Mouse (Mus musculus): ENCODE results near the gene Tll1.

Gene Tll1

GRCm38 (mm10) chr8:64206024-64206385 is at the start of gene Tll1:
Tll1 (minus strand) TSS chr8:64206271.
- no peak for DNase-seq (ENCODE audit: low read depth, low spot score)

GRCm38 (mm10) chr8:64238645-64239044 is 32.6 kb upstream of the Tll1 start:
- DNase-seq (ENCODE audit: low read depth, low spot score), result no peak

DNA sequence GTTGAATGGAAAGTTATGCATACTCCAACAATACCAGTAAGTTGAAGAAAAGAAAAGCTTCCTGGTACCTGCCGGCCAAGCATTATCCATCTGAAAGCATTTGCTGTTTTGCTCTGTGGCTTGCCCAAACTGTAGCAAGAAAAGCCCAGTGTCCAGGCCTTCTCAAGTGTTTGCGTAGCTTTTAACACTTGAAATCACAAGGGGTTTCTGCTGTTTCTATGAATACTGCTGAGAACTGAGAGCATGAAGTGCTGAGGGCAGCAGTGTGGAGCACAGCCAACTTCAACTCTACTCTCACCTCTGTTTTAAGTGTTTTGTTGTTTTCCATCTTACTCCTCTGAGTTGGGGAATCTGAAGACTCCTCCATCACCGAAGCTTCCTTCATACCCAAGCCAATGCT is 15.5 kb upstream of the Tll1 start:
- DNase-seq (ENCODE audit: low read depth, low spot score), result no peak

GRCm38 (mm10) chr8:64217644-64218043 is 11.6 kb upstream of the Tll1 start:
- no peak for DNase-seq (ENCODE audit: low read depth, low spot score)

DNA sequence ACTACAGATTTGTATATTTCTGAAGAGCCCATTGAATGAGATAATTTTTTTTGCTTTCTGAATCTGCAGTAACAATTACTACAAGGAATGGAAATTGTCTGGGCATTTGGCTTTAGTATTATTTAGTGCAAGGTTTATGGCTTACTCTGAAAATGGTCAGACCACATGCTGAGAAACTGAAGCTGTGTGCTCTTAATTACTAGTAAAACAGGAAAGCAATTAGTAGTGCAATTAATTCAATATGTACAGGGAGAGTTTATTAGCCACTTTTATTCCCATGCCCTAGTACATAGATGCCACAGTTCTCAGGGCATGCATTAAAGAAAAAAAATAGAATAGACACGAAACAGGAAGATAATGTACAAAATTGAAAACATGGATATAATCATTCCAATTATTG is 10.2 kb upstream of the Tll1 start:
- DNase-seq (ENCODE audit: low read depth, low spot score), result no peak

DNA sequence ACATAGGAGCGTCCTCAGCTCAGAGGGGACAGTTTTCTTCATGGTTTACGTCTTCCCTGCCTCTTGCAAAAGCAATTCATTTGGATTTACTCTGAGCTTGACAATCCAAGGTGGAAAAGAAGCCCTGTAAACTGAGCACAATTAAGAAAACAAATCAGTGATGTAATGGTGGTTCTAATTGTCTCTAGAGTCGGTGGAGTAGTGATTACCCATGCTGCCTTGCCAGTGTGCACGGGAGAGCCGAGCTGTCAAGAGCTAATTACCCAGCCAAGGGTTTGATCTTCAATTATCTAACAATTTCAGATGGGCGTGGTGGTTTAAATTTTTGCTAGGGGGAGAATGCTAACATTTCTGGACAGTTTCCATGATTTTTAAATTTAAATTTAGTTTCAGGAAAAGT is 9.3 kb upstream of the Tll1 start:
- DNase-seq (ENCODE audit: low read depth, low spot score), result no peak

DNA sequence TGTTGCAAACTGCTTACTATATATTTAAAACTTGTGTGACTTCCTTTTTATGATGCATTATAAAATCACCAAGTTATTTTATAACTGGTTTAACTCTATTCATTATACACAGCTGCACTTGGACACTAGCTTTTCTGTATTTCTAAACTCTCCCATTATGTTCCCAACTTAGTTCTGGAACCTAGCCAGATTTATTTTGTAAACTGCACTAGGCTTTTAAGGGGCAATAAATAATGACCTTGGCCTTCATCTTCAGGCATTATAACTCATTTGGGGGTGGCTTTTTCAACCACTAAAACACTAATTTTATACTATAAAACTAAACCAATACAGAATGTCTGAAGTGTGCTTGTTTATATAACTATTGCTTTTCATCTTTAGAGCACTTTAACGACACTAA is 8.8 kb upstream of the Tll1 start:
- no peak for DNase-seq (ENCODE audit: low read depth, low spot score)

GRCm38 (mm10) chr8:64206411-64206861 is 365 bp upstream of the Tll1 start:
- DNase-seq (ENCODE audit: low read depth, low spot score), result no peak

DNA sequence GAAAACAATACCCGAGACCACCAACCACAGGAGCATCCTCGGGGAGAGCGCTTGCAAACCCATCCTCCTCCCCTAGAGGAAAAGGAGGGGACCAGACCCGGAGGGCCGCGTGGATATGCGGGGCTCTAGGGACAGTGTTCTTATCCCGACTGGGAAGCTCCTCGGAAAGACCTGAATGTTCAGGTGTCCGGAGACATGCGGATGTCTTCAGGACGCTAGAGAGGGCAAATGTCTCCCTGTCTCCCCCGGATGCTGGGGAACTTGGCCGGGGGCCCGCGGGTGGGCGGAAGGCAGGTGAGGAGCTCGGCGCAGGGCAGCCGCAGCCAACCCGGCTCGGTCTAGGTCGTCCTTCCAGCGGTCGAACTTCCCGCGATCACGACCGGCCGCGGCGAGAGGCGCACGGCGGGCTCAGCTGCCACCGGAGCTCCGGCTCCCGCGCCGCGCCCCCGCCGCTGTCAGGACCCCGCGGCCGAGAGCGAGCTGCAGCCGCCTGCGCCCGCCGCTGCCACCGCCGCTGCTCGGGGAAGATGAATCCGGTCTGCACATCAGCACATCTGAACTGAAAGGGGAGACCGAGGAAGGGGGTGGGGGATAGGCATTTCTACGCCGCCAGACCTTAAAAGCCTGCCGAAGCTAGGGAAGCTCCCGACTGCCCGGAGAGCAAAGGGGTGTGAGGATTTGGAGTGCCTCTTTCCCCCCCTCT is 599 bp downstream of the Tll1 start:
- no peak for DNase-seq (ENCODE audit: low read depth, low spot score)

DNA sequence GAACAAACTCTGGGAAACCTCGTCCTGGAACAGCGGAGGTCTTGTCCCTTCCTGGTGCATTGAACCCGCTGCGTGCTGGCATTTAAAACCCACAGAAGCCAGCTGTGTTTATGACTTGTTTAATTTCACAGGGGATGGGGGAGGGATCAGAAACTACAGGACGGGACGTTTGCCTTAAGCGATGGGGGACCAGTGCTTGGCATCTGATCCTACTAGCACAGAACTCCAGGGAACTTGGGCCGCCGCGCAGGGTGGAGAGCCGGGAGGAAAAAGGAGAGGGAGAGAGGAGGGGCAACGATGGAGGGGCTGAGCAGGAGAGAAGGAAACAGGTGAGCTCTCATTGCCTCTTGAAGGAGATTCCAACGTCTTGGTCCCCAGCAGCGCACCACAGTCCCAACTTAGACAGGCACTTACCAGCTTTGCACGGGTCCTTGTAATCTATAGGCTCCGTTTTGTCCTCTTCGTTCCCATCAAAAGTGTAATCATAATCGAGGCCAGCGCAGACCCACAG is 1.2 kb downstream of the Tll1 start:
- no peak for DNase-seq (ENCODE audit: low read depth, low spot score)

- no peak for DNase-seq (ENCODE audit: low read depth, low spot score)
These were observed 1.9 kb downstream of the Tll1 start for GRCm38 (mm10) chr8:64204167-64204566.

DNA sequence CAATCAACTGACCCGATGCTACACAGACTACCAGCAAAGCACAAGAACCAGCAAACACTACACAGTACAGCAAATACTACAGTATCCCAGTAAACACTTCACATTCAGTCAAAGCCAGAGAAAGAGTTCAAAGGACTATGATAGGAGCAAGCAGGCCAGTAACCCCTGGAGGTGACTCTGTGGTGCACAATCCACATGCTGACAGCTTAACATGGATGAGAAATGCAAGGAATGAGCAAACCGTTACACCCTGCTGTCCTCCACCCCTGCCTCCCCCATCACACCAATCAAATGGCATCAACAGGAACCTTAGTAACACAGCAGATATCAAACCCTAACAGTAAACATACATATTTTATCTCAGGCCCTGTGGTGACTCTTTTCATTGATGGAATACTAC is 7.7 kb downstream of the Tll1 start:
- no peak for DNase-seq (ENCODE audit: low read depth, low spot score)

- no peak for DNase-seq (ENCODE audit: low read depth, low spot score)
These were observed 12.7 kb downstream of the Tll1 start for GRCm38 (mm10) chr8:64193421-64193820.

DNA sequence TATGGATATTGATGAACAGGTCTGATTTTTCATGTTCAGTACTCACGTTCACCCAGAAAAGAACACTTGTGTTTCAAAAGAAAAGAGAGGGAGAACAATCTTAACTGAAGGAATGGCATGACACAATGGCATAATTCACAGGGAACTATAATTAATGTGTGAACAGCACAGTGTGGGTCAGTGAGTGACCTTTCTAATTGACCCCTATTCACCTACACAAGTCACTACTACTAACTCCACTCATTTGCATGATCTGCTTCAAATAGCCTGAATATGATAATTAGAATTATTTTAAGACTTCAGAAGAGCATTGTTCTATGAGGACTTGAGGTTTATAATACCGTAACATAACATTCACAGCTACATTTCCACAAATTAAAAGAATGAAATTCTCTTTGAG is 18.2 kb downstream of the Tll1 start:
- no peak for DNase-seq (ENCODE audit: low read depth, low spot score)

GRCm38 (mm10) chr8:64176931-64177330 is 29.1 kb downstream of the Tll1 start:
- DNase-seq (ENCODE audit: low read depth, low spot score), result no peak

DNA sequence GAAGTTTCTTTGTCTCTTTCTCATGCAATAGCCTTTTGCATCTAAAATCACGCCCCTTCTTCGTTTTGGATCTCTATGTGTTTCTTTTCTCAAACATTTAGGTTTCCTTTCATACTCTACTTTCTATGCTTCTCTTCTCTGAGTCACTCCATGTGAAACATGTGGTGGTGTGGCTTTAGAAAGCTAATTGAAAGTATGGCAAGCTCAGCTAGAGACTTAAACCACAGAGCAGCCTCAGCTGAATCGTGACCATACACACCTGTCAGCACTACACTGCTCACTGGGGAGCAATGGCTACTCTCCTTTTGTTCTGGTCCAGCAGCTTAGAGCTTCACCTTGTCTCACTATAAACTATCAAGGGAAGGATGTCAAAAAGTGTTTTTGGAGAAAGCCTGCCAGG is 31.2 kb downstream of the Tll1 start:
- no peak for DNase-seq (ENCODE audit: low read depth, low spot score)

DNA sequence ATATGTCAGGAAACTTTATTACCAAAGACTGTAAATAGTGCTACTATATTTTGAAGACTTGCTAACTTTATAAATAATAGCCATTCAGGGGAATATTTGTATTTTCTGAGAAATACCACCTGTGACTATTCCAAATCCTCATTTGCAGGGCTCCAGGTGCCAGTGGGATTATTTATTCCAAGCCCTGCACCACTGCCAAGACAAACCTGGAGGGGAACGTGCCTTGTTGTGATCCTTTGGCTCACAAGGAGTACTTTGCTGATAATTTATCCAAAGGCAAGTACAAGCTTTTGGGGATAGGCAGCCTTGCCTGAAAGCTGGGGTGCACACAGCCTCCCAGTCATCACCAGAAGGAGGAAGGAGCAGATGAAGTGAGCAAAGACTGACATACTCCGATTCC is 32.3 kb downstream of the Tll1 start:
- DNase-seq (ENCODE audit: low read depth, low spot score), result no peak

DNA sequence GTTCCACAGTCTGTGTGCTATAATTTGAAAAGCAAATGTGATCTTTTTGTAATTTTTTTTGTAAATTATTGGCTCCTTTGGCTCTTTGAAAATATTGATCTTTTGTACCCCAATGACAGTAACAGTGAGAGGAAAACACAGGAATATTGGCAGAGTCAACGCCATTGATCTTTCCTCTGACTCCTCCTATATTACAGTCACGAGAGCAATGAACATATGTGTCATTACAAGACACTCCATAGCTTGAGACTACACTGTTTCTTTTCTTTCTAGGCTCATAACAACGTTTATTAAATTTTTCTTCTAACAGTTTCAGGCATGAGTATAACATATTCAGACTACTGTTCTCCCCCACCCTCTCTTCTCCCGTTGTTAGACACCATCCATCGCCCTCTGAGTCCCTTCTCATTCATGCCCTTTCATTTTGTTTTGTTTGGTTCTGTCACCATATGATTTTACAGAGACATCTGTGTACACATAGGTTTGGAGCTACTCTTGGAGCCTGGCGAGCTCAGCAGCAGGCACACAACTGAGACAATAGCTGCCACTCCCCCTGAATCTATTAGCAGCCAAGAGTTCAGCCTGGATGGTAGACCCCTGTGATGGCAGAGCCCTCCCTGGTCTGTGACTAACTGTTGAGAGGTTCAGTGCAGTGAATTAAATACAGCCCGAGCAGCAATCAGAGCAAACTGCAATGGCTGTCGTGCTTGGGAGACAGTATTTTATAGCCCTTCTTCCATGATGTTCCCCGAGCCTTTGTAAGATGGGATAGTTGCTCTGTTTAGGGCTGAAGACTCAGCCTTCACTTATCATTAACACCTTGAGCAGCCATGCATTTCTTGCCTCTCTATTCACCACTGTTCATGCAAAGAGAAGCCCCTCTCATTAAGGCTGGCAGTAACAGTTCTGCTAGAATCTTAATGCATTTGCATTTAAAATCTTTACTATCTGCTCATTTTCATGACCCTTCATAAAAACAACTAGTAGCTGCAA is 52.9 kb downstream of the Tll1 start:
- DNase-seq (ENCODE audit: low read depth, low spot score), result no peak

DNA sequence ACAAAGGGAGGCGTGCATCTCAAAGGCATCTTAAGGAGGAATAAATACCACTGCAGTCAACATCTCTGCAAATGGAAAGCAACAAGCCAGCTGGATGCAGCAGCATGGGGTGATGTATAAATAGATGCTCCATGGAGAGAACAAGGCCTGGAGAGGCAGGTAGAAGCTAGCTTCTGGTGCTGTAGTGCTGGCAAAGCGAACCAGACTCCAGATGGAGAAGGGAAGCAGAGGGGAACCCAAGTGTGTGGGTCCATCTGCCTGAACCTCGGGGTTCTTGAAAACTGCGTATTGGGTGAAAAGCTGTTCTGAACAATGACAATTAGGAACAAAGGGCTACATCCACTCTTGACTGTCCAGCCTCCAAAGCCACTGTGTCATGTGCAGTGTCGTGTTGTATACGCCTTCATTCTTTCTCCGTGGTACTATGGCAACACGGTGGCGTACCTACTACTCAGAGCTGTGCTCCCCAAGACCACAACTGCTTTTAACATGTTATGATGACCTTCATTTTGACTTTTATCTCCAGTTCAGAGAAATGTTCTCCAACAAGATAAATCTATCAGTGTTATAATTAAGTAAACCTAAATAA is 53.8 kb downstream of the Tll1 start:
- DNase-seq (ENCODE audit: low read depth, low spot score), result no peak

GRCm38 (mm10) chr8:64136593-64136992 is 69.5 kb downstream of the Tll1 start:
- DNase-seq (ENCODE audit: low read depth, low spot score), result no peak

- no peak for DNase-seq (ENCODE audit: low read depth, low spot score)
These were observed 98.9 kb downstream of the Tll1 start for GRCm38 (mm10) chr8:64107190-64107589.

DNA sequence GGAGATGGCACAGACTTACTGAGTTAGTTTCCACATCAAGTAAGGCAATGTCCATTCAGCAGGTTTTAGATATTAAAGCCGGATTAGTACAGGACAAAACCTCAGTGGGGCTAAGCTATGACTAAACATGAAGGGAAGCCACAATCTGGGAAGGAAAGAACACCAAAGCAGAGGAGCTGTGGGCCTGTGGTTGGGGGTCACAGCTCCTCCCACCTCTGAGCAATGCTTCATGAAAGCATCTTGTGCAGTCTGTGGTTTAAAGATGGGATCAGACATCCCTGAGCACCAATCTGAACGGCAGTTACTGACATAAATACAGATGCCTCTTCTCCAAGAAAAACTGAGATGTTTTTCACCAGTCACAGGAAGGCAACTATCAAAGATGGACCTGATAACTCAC is 132.7 kb downstream of the Tll1 start:
- no peak for DNase-seq (ENCODE audit: low read depth, low spot score)
